ENCODE assay signal across 19 mouse cellular contexts in the genomic region with DNA sequence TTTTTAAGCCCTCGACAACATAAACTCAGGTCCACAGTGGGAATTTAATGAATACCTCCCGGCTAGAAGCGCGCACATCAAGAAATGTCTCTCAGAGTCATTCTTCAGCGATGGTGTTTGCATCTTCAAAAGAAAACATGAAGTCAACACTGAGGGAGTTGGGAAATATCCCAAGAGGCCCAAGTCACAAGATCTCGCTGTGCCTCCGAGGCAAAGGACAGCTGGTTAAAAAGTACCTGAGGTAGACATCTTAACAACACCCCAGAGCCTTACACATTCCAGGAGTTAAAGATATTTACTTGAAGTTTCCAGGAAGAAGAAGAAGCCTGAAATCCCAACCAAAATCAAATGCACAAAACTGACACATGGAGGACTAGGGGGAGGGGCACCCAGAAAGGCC. TPM values are rescaled to one million over a fixed set of nuclear protein-coding genes. Genes with fewer than 3 reads are reported as not detected.
A peak's percentile ranks its signal among the peaks of the same experiment; 100 is the strongest.
DNase-seq lines count a peak whose midpoint lies in the region; ATAC-seq lines count a peak whose summit lies in the region.
"Had no signal": no experiment of that assay in that cellular context is flagged by ENCODE, and none has a peak within 500 bp of the region (broad histone marks: within the 10 kb centered on the region; RNA-seq: fewer than 3 reads in every experiment).

No protein-coding gene starts in this region.

- 0 out of 2 replicates have a peak overlapping the region, but pooled peaks have one; percentile 12 for H3K4me2 ChIP-seq in midbrain, embryonic 13.5 days (replicated peaks)
- no peak overlapping the region for H3K4me2 ChIP-seq in midbrain, embryonic 11.5 days
- peak overlapping the region; percentile 20; the same call in 1 of the 2 replicates for H3K4me2 ChIP-seq in neural tube, embryonic 13.5 days
- H3K4me2 ChIP-seq: hindbrain, embryonic 15.5 days had no signal

- peaks cover 47% of the 10 kb centered on the region for H3K36me3 ChIP-seq in midbrain, embryonic 13.5 days
- peaks cover 34% of the 10 kb centered on the region for H3K36me3 ChIP-seq in midbrain, embryonic 11.5 days (ENCODE audit: control insufficient read depth, insufficient read depth, low read length)
- peaks cover 55% of the 10 kb centered on the region for H3K36me3 ChIP-seq in neural tube, embryonic 13.5 days

- H3K4me1 ChIP-seq in midbrain, embryonic 13.5 days (replicated peaks): peaks cover 35% of the 10 kb centered on the region
- peaks cover 20% of the 10 kb centered on the region for H3K4me1 ChIP-seq in midbrain, embryonic 11.5 days (ENCODE audit: control insufficient read depth, insufficient read depth, low read length)
- peaks cover 39% of the 10 kb centered on the region for H3K4me1 ChIP-seq in neural tube, embryonic 13.5 days (replicated peaks)

- WGBS in midbrain, embryonic 13.5 days: 90% methylated on average over 7 of the region's 7 CpGs
- WGBS in midbrain, embryonic 11.5 days: 94% methylated on average over 7 of the region's 7 CpGs
- 91% methylated on average over 7 of the region's 7 CpGs for WGBS in neural tube, embryonic 13.5 days

- intact Hi-C loops in heart, postnatal 14 days (cut with DNase I): loop anchor here (5.0 to 10.0 kb wide), 3 partner anchors 63 to 380 kb away; a partner anchor contains a TSS

- no peak for ATAC-seq in midbrain, embryonic 13.5 days
- no peak for ATAC-seq in midbrain, embryonic 11.5 days (ENCODE audit: low FRiP score)
- ATAC-seq in neural tube, embryonic 13.5 days (ENCODE audit: low read depth): no peak
- ATAC-seq: forebrain, embryonic 16.5 days had no signal

- H3K27ac ChIP-seq in midbrain, embryonic 13.5 days: no peak overlapping the region
- H3K27ac ChIP-seq in midbrain, embryonic 11.5 days (ENCODE audit: low read depth, low read length): no peak overlapping the region
- H3K27ac ChIP-seq in neural tube, embryonic 13.5 days (replicated peaks): no peak overlapping the region
- H3K27ac ChIP-seq: heart, embryonic 10.5 days; hindbrain, embryonic 15.5 days; layer of hippocampus, adult 2 months; macrophage; stomach, postnatal 0 days had no signal

- H3K9me3 ChIP-seq in midbrain, embryonic 13.5 days: peaks cover 8% of the 10 kb centered on the region; the same call in 1 of the 2 replicates
- H3K9me3 ChIP-seq in midbrain, embryonic 11.5 days (ENCODE audit: control insufficient read depth, low read length): peaks cover 6% of the 10 kb centered on the region; the same call in 1 of the 2 replicates
- peaks cover 17% of the 10 kb centered on the region for H3K9me3 ChIP-seq in neural tube, embryonic 13.5 days

- H3K4me3 ChIP-seq in midbrain, embryonic 13.5 days (replicated peaks): no peak overlapping the region
- no peak overlapping the region for H3K4me3 ChIP-seq in midbrain, embryonic 11.5 days (ENCODE audit: low read depth, low read length)
- H3K4me3 ChIP-seq in neural tube, embryonic 13.5 days: no peak overlapping the region
- H3K4me3 ChIP-seq: heart, embryonic 10.5 days; hindbrain, embryonic 15.5 days; layer of hippocampus, adult 2 months had no signal

- H3K9ac ChIP-seq in midbrain, embryonic 13.5 days (replicated peaks): no peak overlapping the region
- H3K9ac ChIP-seq in midbrain, embryonic 11.5 days (ENCODE audit: low read length): no peak overlapping the region
- no peak overlapping the region for H3K9ac ChIP-seq in neural tube, embryonic 13.5 days
- H3K9ac ChIP-seq: hindbrain, embryonic 15.5 days had no signal

- H3K27me3 ChIP-seq in midbrain, embryonic 13.5 days: no peaks in the 10 kb centered on the region
- H3K27me3 ChIP-seq in midbrain, embryonic 11.5 days (ENCODE audit: control insufficient read depth, insufficient read depth, low read length): no peaks in the 10 kb centered on the region
- H3K27me3 ChIP-seq in neural tube, embryonic 13.5 days: no peaks in the 10 kb centered on the region
- H3K27me3 ChIP-seq: hindbrain, embryonic 15.5 days had no signal

- DNase-seq in heart, adult 11 months: peak; percentile 81
- no peak for DNase-seq in heart, postnatal 14 days
- DNase-seq in kidney, adult 11 months: peak; percentile 29
- DNase-seq in kidney, postnatal 4 days: no peak
- DNase-seq in midbrain, embryonic 11.5 days (ENCODE audit: low spot score, missing footprints): no peak
- DNase-seq in spleen, postnatal 4 days (ENCODE audit: low spot score in 2 of 2): no peak
- DNase-seq: adrenal gland, postnatal 25 days; cerebellum, adult 9-10 months; gastrocnemius, postnatal 25 days; thymus, adult 2 months; thymus, postnatal 4 days had no signal

RNA-seq across cellular contexts. Expression of a gene that starts 5.0 kb away (rescaled TPM):
- total RNA-seq in heart, postnatal 14 days (2021): 10 to 100 TPM; 57.4 to 62.8 TPM
- 11.0 and 12.0 TPM in 2 replicates for polyA plus RNA-seq in midbrain, embryonic 13.5 days (2015; fragmentation: Nextera tagmentation; extraction: Ambion mirVana)
- polyA plus RNA-seq in midbrain, embryonic 11.5 days (2014; fragmentation: Nextera tagmentation; extraction: Ambion mirVana): 12.1 and 12.4 TPM in 2 replicates
- 11.0 and 12.6 TPM in 2 replicates for polyA plus RNA-seq in neural tube, embryonic 13.5 days (2015; fragmentation: Nextera tagmentation; extraction: Ambion mirVana)

Comparison
In these comparisons a context has a peak if more than half of its experiments do, and no peak if none do; other contexts are left out.
1. DNase-seq: peak in heart, adult 11 months (single experiment) and kidney, adult 11 months (single experiment); none in heart, postnatal 14 days (0 of 2), kidney, postnatal 4 days (0 of 2), midbrain, embryonic 11.5 days (single experiment) and spleen, postnatal 4 days (0 of 2).